Mouse (Mus musculus) myocyte (in vitro differentiated cells): ENCODE results near the gene Nat8l. TPM values are rescaled to one million over a fixed set of nuclear protein-coding genes. Genes with fewer than 3 reads are reported as not detected.

Experiments
- H3K27me3 ChIP-seq: one replicate; pipeline ENCODE4 v1.6.1; 2011; ENCODE audit not compliant: control insufficient read depth, insufficient read depth, insufficient read length
- H3K36me3 ChIP-seq: one replicate; pipeline ENCODE4 v1.6.1; 2011; ENCODE audit not compliant: control insufficient read depth, insufficient read depth
- H3K4me2 ChIP-seq: one replicate; pipeline ENCODE4 v1.6.1; 2011; ENCODE audit warnings: low read depth, control low read depth
- H3K4me3 ChIP-seq: one replicate; pipeline ENCODE4 v1.5.1; 2011; ENCODE audit warnings: mild to moderate bottlenecking, control low read depth, moderate library complexity
- H3K79me2 ChIP-seq: one replicate; pipeline ENCODE4 v1.6.1; 2011; ENCODE audit not compliant: control insufficient read depth, insufficient read depth
- H3ac ChIP-seq: one replicate; pipeline ENCODE4 v1.6.1; 2011; ENCODE audit not compliant: control insufficient read depth, insufficient read length
- CEBPB ChIP-seq: IDR thresholded peaks from 2 replicates; pipeline ENCODE4 v1.6.1; 2011; ENCODE audit warnings: mild to moderate bottlenecking, moderate library complexity; ENCODE audit not compliant: poor library complexity, insufficient read depth, severe bottlenecking
- E2F4 ChIP-seq: IDR thresholded peaks from one replicate; pipeline ENCODE4 v1.6.1; 2011; ENCODE audit warnings: mild to moderate bottlenecking, control low read depth, moderate library complexity; ENCODE audit not compliant: insufficient read depth
- MAX ChIP-seq: IDR thresholded peaks from one replicate; pipeline ENCODE4 v1.6.1; 2011; ENCODE audit warnings: low read depth, mild to moderate bottlenecking, control low read depth
- MYOD1 ChIP-seq, 3 experiments: IDR thresholded peaks; one replicate each; pipeline ENCODE4 v1.6.1; 2011; ENCODE audit warnings: control low read depth in 2 of 3, low read depth in 2 of 3, mild to moderate bottlenecking in 2 of 3, moderate library complexity in 1 of 3; ENCODE audit not compliant: insufficient read length in 2 of 3, control insufficient read depth in 1 of 3
- MYOG ChIP-seq, 3 experiments: IDR thresholded peaks; one replicate each; pipeline ENCODE4 v1.6.1; 2011; ENCODE audit warnings: control low read depth in 2 of 3, low read depth in 2 of 3, mild to moderate bottlenecking in 2 of 3; ENCODE audit not compliant: insufficient read length in 2 of 3, control insufficient read depth in 1 of 3, insufficient read depth in 1 of 3
- POLR2A ChIP-seq: IDR thresholded peaks from one replicate; pipeline ENCODE4 v1.6.1; 2011; ENCODE audit warnings: low read depth, mild to moderate bottlenecking, control low read depth, moderate library complexity; ENCODE audit not compliant: insufficient read length
- POLR2AphosphoS2 ChIP-seq: IDR thresholded peaks from one replicate; pipeline ENCODE4 v1.6.1; 2011; ENCODE audit warnings: low read depth, control low read depth; ENCODE audit not compliant: insufficient read length
- REST ChIP-seq: IDR thresholded peaks from one replicate; pipeline ENCODE4 v1.6.1; 2011; ENCODE audit warnings: mild to moderate bottlenecking, control low read depth, moderate library complexity; ENCODE audit not compliant: insufficient read depth, insufficient read length
- SRF ChIP-seq: IDR thresholded peaks from one replicate; pipeline ENCODE4 v1.6.1; 2011; ENCODE audit warnings: low read depth; ENCODE audit not compliant: control insufficient read depth, insufficient read length
- TCF12 ChIP-seq: IDR thresholded peaks from one replicate; pipeline ENCODE4 v1.6.1; 2011; ENCODE audit warnings: mild to moderate bottlenecking, control low read depth; ENCODE audit not compliant: poor library complexity, insufficient read depth, severe bottlenecking
- TCF3 ChIP-seq: IDR thresholded peaks from one replicate; pipeline ENCODE4 v1.6.1; 2011; ENCODE audit warnings: low read depth, control low read depth; ENCODE audit not compliant: insufficient read length
- USF1 ChIP-seq: IDR thresholded peaks from one replicate; pipeline ENCODE4 v1.6.1; 2011; ENCODE audit warnings: low read depth, mild to moderate bottlenecking, control low read depth, moderate library complexity
- polyA plus RNA-seq: library from polyadenylated mRNA; unstranded; fragments of >200 nt; fragmentation: generic; extraction: Trizol; gene quantifications from one replicate; pipeline ENCODE4 v1.2.1, GENCODE M21; 2012; ENCODE audit warnings: missing spikeins

The Nat8l gene
- polyA plus RNA-seq, 1 experiment: 0.01 TPM

GRCm38 (mm10) chr5:33955868-33956267, 39.9 kb upstream of the Nat8l start:
- Histone ChIP-seq H3K79me2 (no peaks in the 10 kb centered on the region), H3ac (no peak overlapping the region), H3K27me3 (no peaks in the 10 kb centered on the region), H3K4me3 (no peak overlapping the region), H3K36me3 (no peaks in the 10 kb centered on the region), H3K4me2 (peak overlapping the region; percentile 25)
- TF ChIP-seq USF1 (no peak), E2F4 (no peak), POLR2AphosphoS2 (no peak), MYOD1 (IDR thresholded peaks at IDR 0.05; ENCODE audit: control insufficient read depth in 1 of 3, insufficient read length in 2 of 3, low read depth in 2 of 3) (no peak), REST (no peak), MAX (no peak), SRF (no peak), POLR2A (no peak), TCF3 (no peak), CEBPB (no peak), TCF12 (no peak), MYOG (IDR thresholded peaks at IDR 0.05; ENCODE audit: control insufficient read depth in 1 of 3, insufficient read depth in 1 of 3, insufficient read length in 2 of 3, low read depth in 2 of 3) (no peak)

GRCm38 (mm10) chr5:33959382-33959781, 36.4 kb upstream of the Nat8l start:
- Histone ChIP-seq H3K27me3 (no peaks in the 10 kb centered on the region), H3K79me2 (no peaks in the 10 kb centered on the region), H3K4me2 (no peak overlapping the region), H3ac (no peak overlapping the region), H3K36me3 (no peaks in the 10 kb centered on the region), H3K4me3 (no peak overlapping the region)
- no peak for TF ChIP-seq POLR2A
- TF ChIP-seq SRF: no peak
- TF ChIP-seq E2F4: no peak
- TF ChIP-seq CEBPB: no peak
- no peak for TF ChIP-seq REST
- TF ChIP-seq USF1: no peak
- no peak for TF ChIP-seq POLR2AphosphoS2
- TF ChIP-seq MYOG (IDR thresholded peaks at IDR 0.05; ENCODE audit: control insufficient read depth in 1 of 3, insufficient read depth in 1 of 3, insufficient read length in 2 of 3, low read depth in 2 of 3): no peak
- no peak for TF ChIP-seq TCF3
- TF ChIP-seq TCF12: no peak
- no peak for TF ChIP-seq MYOD1 (IDR thresholded peaks at IDR 0.05; ENCODE audit: control insufficient read depth in 1 of 3, insufficient read length in 2 of 3, low read depth in 2 of 3)
- TF ChIP-seq MAX: no peak

GRCm38 (mm10) chr5:33974736-33975135, 21.0 kb upstream of the Nat8l start:
- Histone ChIP-seq H3K27me3 (peaks cover 12% of the 10 kb centered on the region), H3K36me3 (no peaks in the 10 kb centered on the region), H3K4me2 (no peak overlapping the region), H3ac (no peak overlapping the region), H3K4me3 (no peak overlapping the region), H3K79me2 (no peaks in the 10 kb centered on the region)
- TF ChIP-seq TCF12 (no peak), CEBPB (no peak), E2F4 (no peak), TCF3 (no peak), MAX (no peak), SRF (no peak), MYOG (IDR thresholded peaks at IDR 0.05; ENCODE audit: control insufficient read depth in 1 of 3, insufficient read depth in 1 of 3, insufficient read length in 2 of 3, low read depth in 2 of 3) (no peak), MYOD1 (IDR thresholded peaks at IDR 0.05; ENCODE audit: control insufficient read depth in 1 of 3, insufficient read length in 2 of 3, low read depth in 2 of 3) (no peak), USF1 (no peak), POLR2AphosphoS2 (no peak)

GRCm38 (mm10) chr5:33976267-33976666, 19.5 kb upstream of the Nat8l start:
- Histone ChIP-seq H3K4me2 (no peak overlapping the region), H3K4me3 (no peak overlapping the region), H3K27me3 (peaks cover 9% of the 10 kb centered on the region), H3K79me2 (no peaks in the 10 kb centered on the region), H3K36me3 (no peaks in the 10 kb centered on the region), H3ac (no peak overlapping the region)
- no peak for TF ChIP-seq CEBPB
- no peak for TF ChIP-seq USF1
- TF ChIP-seq MYOG (IDR thresholded peaks at IDR 0.05; ENCODE audit: control insufficient read depth in 1 of 3, insufficient read depth in 1 of 3, insufficient read length in 2 of 3, low read depth in 2 of 3): no peak
- no peak for TF ChIP-seq MAX

GRCm38 (mm10) chr5:33982731-33983259, 13.0 kb upstream of the Nat8l start:
- no peak overlapping the region for H3K4me3 ChIP-seq
- H3K36me3 ChIP-seq: no peaks in the 10 kb centered on the region
- peaks cover 57% of the 10 kb centered on the region for H3K27me3 ChIP-seq
- no peak for TF ChIP-seq SRF
- TF ChIP-seq MYOG (IDR thresholded peaks at IDR 0.05; ENCODE audit: control insufficient read depth in 1 of 3, insufficient read depth in 1 of 3, insufficient read length in 2 of 3, low read depth in 2 of 3): no peak
- no peak for TF ChIP-seq CEBPB
- TF ChIP-seq MYOD1 (IDR thresholded peaks at IDR 0.05; ENCODE audit: control insufficient read depth in 1 of 3, insufficient read length in 2 of 3, low read depth in 2 of 3): no peak
- no peaks in the 10 kb centered on the region for H3K79me2 ChIP-seq
- H3ac ChIP-seq: no peak overlapping the region
- H3K4me2 ChIP-seq: no peak overlapping the region
